ENCODE assay signal across 9 mouse cellular contexts in genomic region chr14:105736352-105736751, GRCm38 (mm10).
DNase-seq lines count a peak whose midpoint lies in the region.
"Had no signal": no experiment of that assay in that cellular context is flagged by ENCODE, and none has a peak within 500 bp of the region (broad histone marks: within the 10 kb centered on the region; RNA-seq: fewer than 3 reads in every experiment).

No protein-coding gene starts in this region.

- WGBS in limb, embryonic 10.5 days = 25% methylated on average over 6 of the region's 6 CpGs

- H3K27ac ChIP-seq in limb, embryonic 10.5 days = peak overlapping the region; percentile 53

- H3K27me3 ChIP-seq in limb, embryonic 10.5 days (ENCODE audit: low read depth, poor library complexity, severe bottlenecking) = no peaks in the 10 kb centered on the region

- no peaks in the 10 kb centered on the region for H3K36me3 ChIP-seq in limb, embryonic 10.5 days

- no peak overlapping the region for H3K4me3 ChIP-seq in limb, embryonic 10.5 days

- peak; percentile 27 for DNase-seq in kidney, postnatal 10 days
- DNase-seq in kidney, postnatal 36 days = no peak
- peak; percentile 67 for DNase-seq in NIH3T3 (ENCODE audit: low read depth)
- peak; percentile 77 for DNase-seq in embryo, embryonic 10.5 days (ENCODE audit: low spot score)
- DNase-seq in limb, embryonic 10.5 days (ENCODE audit: low spot score) = peak; percentile 56
- DNase-seq in spleen, postnatal 14 days (ENCODE audit: low spot score in 2 of 2) = no peak
- DNase-seq in left cerebral cortex, postnatal 10 days (ENCODE audit: extremely low spot score in 1 of 2, low spot score in 2 of 2) = no peak
- DNase-seq: gastrocnemius, postnatal 14 days; kidney, adult 18-20 months had no signal

- intact Hi-C loops in left cerebral cortex, postnatal 10 days (cut with DNase I) = loop anchor here (10.0 kb wide), 1 partner anchor 342 kb away; no protein-coding TSS in a partner anchor

- H3K9me3 ChIP-seq in limb, embryonic 10.5 days (replicated peaks) = no peaks in the 10 kb centered on the region

- peaks cover 51% of the 10 kb centered on the region for H3K4me1 ChIP-seq in limb, embryonic 10.5 days

Comparison
In these comparisons a context has a peak if more than half of its experiments do, and no peak if none do; other contexts are left out.
1. DNase-seq: peak in kidney, postnatal 10 days (single experiment), NIH3T3 (single experiment), embryo, embryonic 10.5 days (single experiment) and limb, embryonic 10.5 days (single experiment); none in kidney, postnatal 36 days (0 of 2), spleen, postnatal 14 days (0 of 2) and left cerebral cortex, postnatal 10 days (0 of 2).